In genomic region chr3:30696346-30696745, GRCm38 (mm10) we compare ENCODE assay signal across 10 mouse cellular contexts. TPM values are rescaled to one million over a fixed set of nuclear protein-coding genes. Genes with fewer than 3 reads are reported as not detected.
DNase-seq lines count a peak whose midpoint lies in the region; ATAC-seq and TF ChIP-seq lines count a peak whose summit lies in the region.
"Had no signal": no experiment of that assay in that cellular context is flagged by ENCODE, and none has a peak within 500 bp of the region (broad histone marks: within the 10 kb centered on the region; RNA-seq: fewer than 3 reads in every experiment).

No protein-coding gene starts in this region.

- no peaks in the 10 kb centered on the region for H3K27me3 ChIP-seq in MEL (ENCODE audit: control insufficient read depth in 1 of 2, insufficient read depth in 2 of 2, low read length in 2 of 2)
- H3K27me3 ChIP-seq in kidney, embryonic 14.5 days (ENCODE audit: control insufficient read depth, insufficient read depth, low read length) = no peaks in the 10 kb centered on the region
- H3K27me3 ChIP-seq in limb, embryonic 11.5 days (ENCODE audit: control insufficient read depth, insufficient read depth, low read length) = no peaks in the 10 kb centered on the region

- no peaks in the 10 kb centered on the region for H3K36me3 ChIP-seq in MEL (ENCODE audit: control insufficient read depth in 1 of 2, insufficient read depth in 2 of 2, low read length in 2 of 2)
- no peaks in the 10 kb centered on the region for H3K36me3 ChIP-seq in kidney, embryonic 14.5 days (ENCODE audit: control insufficient read depth, insufficient read depth, low read length)
- H3K36me3 ChIP-seq in limb, embryonic 11.5 days (ENCODE audit: control insufficient read depth, insufficient read depth, low read length) = no peaks in the 10 kb centered on the region
- H3K36me3 ChIP-seq: heart, embryonic 13.5 days had no signal

- no peaks in the 10 kb centered on the region for H3K79me2 ChIP-seq in MEL (ENCODE audit: control insufficient read depth, insufficient read depth, low read length, poor library complexity)

- WGBS in kidney, embryonic 14.5 days = 14% methylated on average over 2 of the region's 2 CpGs
- WGBS in limb, embryonic 11.5 days = 12% methylated on average over 2 of the region's 2 CpGs

- no peak overlapping the region for H3K4me2 ChIP-seq in kidney, embryonic 14.5 days (replicated peaks; ENCODE audit: low read depth, low read length)
- H3K4me2 ChIP-seq in limb, embryonic 11.5 days (ENCODE audit: low read depth, severe bottlenecking) = no peak overlapping the region
- H3K4me2 ChIP-seq: heart, embryonic 13.5 days had no signal

- no peak overlapping the region for H3K4me3 ChIP-seq in MEL (ENCODE audit: control insufficient read depth in 1 of 2, insufficient read depth in 1 of 2, low read depth in 2 of 2, low read length in 2 of 2)
- no peak overlapping the region for H3K4me3 ChIP-seq in kidney, embryonic 14.5 days (ENCODE audit: low read length)
- no peak overlapping the region for H3K4me3 ChIP-seq in limb, embryonic 11.5 days (ENCODE audit: low read depth, low read length)
- H3K4me3 ChIP-seq: heart, embryonic 13.5 days had no signal

- TF ChIP-seq POLR2A in MEL (IDR thresholded peaks at IDR 0.05; ENCODE audit: control insufficient read depth in 1 of 2, insufficient read depth in 1 of 2, low read depth in 1 of 2, low read length in 2 of 2, poor library complexity in 1 of 2) = no peak

- H3K27ac ChIP-seq in MEL (ENCODE audit: control insufficient read depth, low read depth, low read length) = no peak overlapping the region
- H3K27ac ChIP-seq in kidney, embryonic 14.5 days (ENCODE audit: low read depth, low read length) = no peak overlapping the region
- no peak overlapping the region for H3K27ac ChIP-seq in limb, embryonic 11.5 days (replicated peaks; ENCODE audit: low read depth, low read length)
- H3K27ac ChIP-seq: heart, embryonic 13.5 days had no signal

- TF ChIP-seq CTCF in MEL (IDR thresholded peaks at IDR 0.05 in 2 of 3, conservative IDR thresholded peaks at IDR 0.05 in 1 of 3; ENCODE audit: control insufficient read depth in 1 of 3, insufficient read depth in 1 of 3, low read depth in 2 of 3, low read length in 3 of 3, poor library complexity in 1 of 3, severe bottlenecking in 1 of 3) = peak; percentile 74 to 90 (median 85)

- no peaks in the 10 kb centered on the region for H3K9me3 ChIP-seq in MEL (replicated peaks; ENCODE audit: insufficient read depth, low read length)
- no peaks in the 10 kb centered on the region for H3K9me3 ChIP-seq in kidney, embryonic 14.5 days (ENCODE audit: control insufficient read depth, low read length)
- no peaks in the 10 kb centered on the region for H3K9me3 ChIP-seq in limb, embryonic 11.5 days (ENCODE audit: control insufficient read depth, low read length)
- H3K9me3 ChIP-seq: heart, embryonic 13.5 days had no signal

- ATAC-seq in kidney, embryonic 14.5 days (ENCODE audit: low FRiP score, low TSS enrichment) = peak; percentile 84
- no peak for ATAC-seq in limb, embryonic 11.5 days (ENCODE audit: insufficient number of reproducible peaks, low FRiP score, low TSS enrichment, low read depth)

- peak; percentile 13 to 19 for DNase-seq in B cell, adult 2 months
- peak; percentile 25 for DNase-seq in MEL (ENCODE audit: low read depth, low spot score)
- DNase-seq in cerebellum, adult 9-10 months = peak; percentile 36
- peak; percentile 11 to 61 for DNase-seq in frontal cortex, postnatal 14 days (ENCODE audit: low spot score in 2 of 2)
- peak; percentile 85 for DNase-seq in limb, embryonic 11.5 days (ENCODE audit: low spot score)
- DNase-seq in retina, embryonic 14.5 days (ENCODE audit: low spot score) = peak; percentile 88
- DNase-seq in thymus, postnatal 0 days (ENCODE audit: low spot score) = no peak

- no peak for TF ChIP-seq EP300 in MEL (IDR thresholded peaks at IDR 0.05; ENCODE audit: low read depth in 1 of 2, low read length in 2 of 2)

- TF ChIP-seq RAD21 in MEL (IDR thresholded peaks at IDR 0.05; ENCODE audit: low read depth, low read length) = peak; percentile 77

- H3K9ac ChIP-seq in MEL (ENCODE audit: control insufficient read depth, low read depth, low read length, poor library complexity, severe bottlenecking) = no peak overlapping the region
- H3K9ac ChIP-seq in kidney, embryonic 14.5 days (ENCODE audit: low read depth, low read length) = no peak overlapping the region
- no peak overlapping the region for H3K9ac ChIP-seq in limb, embryonic 11.5 days (ENCODE audit: low read length)
- H3K9ac ChIP-seq: heart, embryonic 13.5 days had no signal

- H3K4me1 ChIP-seq in MEL (ENCODE audit: control insufficient read depth in 1 of 2, insufficient read depth in 2 of 2, low read length in 2 of 2) = no peaks in the 10 kb centered on the region
- no peaks in the 10 kb centered on the region for H3K4me1 ChIP-seq in kidney, embryonic 14.5 days (ENCODE audit: control insufficient read depth, insufficient read depth, low read length)
- H3K4me1 ChIP-seq in limb, embryonic 11.5 days (ENCODE audit: control insufficient read depth, insufficient read depth, low read length) = no peaks in the 10 kb centered on the region

TF ChIP-seq in MEL, 35 proteins besides CTCF, POLR2A, EP300 and RAD21 (continues in another document):
- TF ChIP-seq USF2 (IDR thresholded peaks at IDR 0.05; ENCODE audit: borderline replicate concordance in 1 of 2, insufficient read depth in 1 of 2, low read depth in 1 of 2, low read length in 2 of 2) (no peak), TCF12 (IDR thresholded peaks at IDR 0.05; ENCODE audit: low read depth, low read length) (no peak), TAL1 (IDR thresholded peaks at IDR 0.05; ENCODE audit: low read length) (no peak), MXI1 (IDR thresholded peaks at IDR 0.05; ENCODE audit: low read depth, low read length) (no peak), JUND (IDR thresholded peaks at IDR 0.05; ENCODE audit: low read depth, low read length) (no peak), GATA1 (IDR thresholded peaks at IDR 0.05; ENCODE audit: low read depth, low read length) (no peak), POLR2AphosphoS2 (IDR thresholded peaks at IDR 0.05; ENCODE audit: low read length) (no peak), ELF1 (IDR thresholded peaks at IDR 0.05; ENCODE audit: low read depth, low read length) (no peak), POLR2AphosphoS5 (IDR thresholded peaks at IDR 0.05; ENCODE audit: borderline replicate concordance, low read depth, low read length) (no peak), TBP (IDR thresholded peaks at IDR 0.05; ENCODE audit: low read depth, low read length) (no peak), NELFE (IDR thresholded peaks at IDR 0.05; ENCODE audit: low read depth, low read length) (no peak), ZC3H11A (IDR thresholded peaks at IDR 0.05; ENCODE audit: low read depth, low read length) (peak; percentile 68), NRF1 (IDR thresholded peaks at IDR 0.05; ENCODE audit: insufficient read depth, low read depth, low read length, poor library complexity, severe bottlenecking) (no peak), MEF2A (IDR thresholded peaks at IDR 0.05; ENCODE audit: extremely low read depth, insufficient replicate concordance, low read depth, low read length, poor library complexity, severe bottlenecking) (no peak), ZNF384 (IDR thresholded peaks at IDR 0.05; ENCODE audit: low read depth, low read length) (no peak), ZMIZ1 (IDR thresholded peaks at IDR 0.05; ENCODE audit: low read depth, low read length) (no peak), ZKSCAN1 (IDR thresholded peaks at IDR 0.05; ENCODE audit: low read depth, low read length) (no peak), CHD2 (IDR thresholded peaks at IDR 0.05; ENCODE audit: low read length) (no peak), USF1 (IDR thresholded peaks at IDR 0.05; ENCODE audit: low read depth, low read length) (peak; percentile 61; the same call in 1 of the 2 replicates), UBTF (IDR thresholded peaks at IDR 0.05; ENCODE audit: borderline replicate concordance, insufficient read depth, low read depth, low read length) (no peak), MYB (IDR thresholded peaks at IDR 0.05; ENCODE audit: low read depth, low read length) (no peak), SMC3 (IDR thresholded peaks at IDR 0.05; ENCODE audit: low read depth, low read length) (peak; percentile 89)

RNA-seq across cellular contexts. Expression of gene Lrrc31, which starts 3.3 kb away (rescaled TPM):
- 0.07 TPM in 1 of 2 replicates, not detected in the other for total RNA-seq in MEL (2012; rRNA removed)
- polyA plus RNA-seq in MEL (2012; ENCODE audit: insufficient read depth in 1 of 2, insufficient read length in 2 of 2, low read depth in 1 of 2, low replicate concordance in 2 of 2, missing spikeins in 1 of 2) = under 1 TPM in 1 of 2 experiments, not detected in 1; 0.03 TPM
- polyA plus RNA-seq in kidney, embryonic 14.5 days (2014; fragmentation: Nextera tagmentation; extraction: Ambion mirVana) = 0.24 TPM in 1 of 2 replicates, not detected in the other
- polyA plus RNA-seq in limb, embryonic 11.5 days (2014; fragmentation: Nextera tagmentation; extraction: Ambion mirVana) = 0.08 TPM in 1 of 2 replicates, not detected in the other
- 0.14 and 0.27 TPM in 2 replicates for polyA plus RNA-seq in thymus, postnatal 0 days (2015; fragmentation: Nextera tagmentation; extraction: Ambion mirVana)
- polyA plus RNA-seq: heart, embryonic 13.5 days had no signal

RNA-seq across cellular contexts. Expression of gene Lrrc34, which starts 48.7 kb away (rescaled TPM):
- total RNA-seq in MEL (2012; rRNA removed) = not detected in 2 replicates
- not detected for polyA plus RNA-seq in MEL (2012; ENCODE audit: insufficient read depth in 1 of 2, insufficient read length in 2 of 2, low read depth in 1 of 2, low replicate concordance in 2 of 2, missing spikeins in 1 of 2)
- 1.9 and 2.5 TPM in 2 replicates for polyA plus RNA-seq in kidney, embryonic 14.5 days (2014; fragmentation: Nextera tagmentation; extraction: Ambion mirVana)
- polyA plus RNA-seq in limb, embryonic 11.5 days (2014; fragmentation: Nextera tagmentation; extraction: Ambion mirVana) = 2.1 and 2.6 TPM in 2 replicates
- 0.45 and 0.74 TPM in 2 replicates for polyA plus RNA-seq in thymus, postnatal 0 days (2015; fragmentation: Nextera tagmentation; extraction: Ambion mirVana)

RNA-seq across cellular contexts. Expression of gene Samd7, which starts 49.7 kb away (rescaled TPM):
- total RNA-seq in MEL (2012; rRNA removed) = not detected in 2 replicates
- polyA plus RNA-seq in MEL (2012; ENCODE audit: insufficient read depth in 1 of 2, insufficient read length in 2 of 2, low read depth in 1 of 2, low replicate concordance in 2 of 2, missing spikeins in 1 of 2) = not detected
- not detected in 2 replicates for polyA plus RNA-seq in kidney, embryonic 14.5 days (2014; fragmentation: Nextera tagmentation; extraction: Ambion mirVana)
- not detected in 2 replicates for polyA plus RNA-seq in limb, embryonic 11.5 days (2014; fragmentation: Nextera tagmentation; extraction: Ambion mirVana)
- 0.08 TPM in 1 of 2 replicates, not detected in the other for polyA plus RNA-seq in thymus, postnatal 0 days (2015; fragmentation: Nextera tagmentation; extraction: Ambion mirVana)
- polyA plus RNA-seq: heart, embryonic 13.5 days; stomach, embryonic 14.5 days had no signal

RNA-seq across cellular contexts. Expression of gene Lrriq4, which starts 52.0 kb away (rescaled TPM):
- not detected in 2 replicates for total RNA-seq in MEL (2012; rRNA removed)
- not detected for polyA plus RNA-seq in MEL (2012; ENCODE audit: insufficient read depth in 1 of 2, insufficient read length in 2 of 2, low read depth in 1 of 2, low replicate concordance in 2 of 2, missing spikeins in 1 of 2)
- polyA plus RNA-seq in kidney, embryonic 14.5 days (2014; fragmentation: Nextera tagmentation; extraction: Ambion mirVana) = not detected in 2 replicates
- polyA plus RNA-seq in limb, embryonic 11.5 days (2014; fragmentation: Nextera tagmentation; extraction: Ambion mirVana) = not detected in 2 replicates
- 0.09 and 0.12 TPM in 2 replicates for polyA plus RNA-seq in thymus, postnatal 0 days (2015; fragmentation: Nextera tagmentation; extraction: Ambion mirVana)
- polyA plus RNA-seq: heart, embryonic 13.5 days; stomach, embryonic 14.5 days had no signal
